Mouse (Mus musculus) spleen, adult 2 months (tissue): ENCODE measurements around the gene Gm17606.
A peak's percentile ranks its signal among the peaks of the same experiment; 100 is the strongest.

Experiments used
- CTCF ChIP-seq: fragments of 200-500 bp; IDR thresholded peaks from 2 replicates; pipeline ENCODE4 v1.5.1; 2011; ENCODE audit warnings: mild to moderate bottlenecking, inconsistent platforms; ENCODE audit not compliant: insufficient read depth, insufficient read length, insufficient replicate concordance; ENCODE audit errors: extremely low read depth
- POLR2A ChIP-seq: fragments of 200-500 bp; IDR thresholded peaks from 2 replicates; pipeline ENCODE4 v1.6.1; 2011; ENCODE audit warnings: low read depth, low read length, inconsistent platforms

DNA sequence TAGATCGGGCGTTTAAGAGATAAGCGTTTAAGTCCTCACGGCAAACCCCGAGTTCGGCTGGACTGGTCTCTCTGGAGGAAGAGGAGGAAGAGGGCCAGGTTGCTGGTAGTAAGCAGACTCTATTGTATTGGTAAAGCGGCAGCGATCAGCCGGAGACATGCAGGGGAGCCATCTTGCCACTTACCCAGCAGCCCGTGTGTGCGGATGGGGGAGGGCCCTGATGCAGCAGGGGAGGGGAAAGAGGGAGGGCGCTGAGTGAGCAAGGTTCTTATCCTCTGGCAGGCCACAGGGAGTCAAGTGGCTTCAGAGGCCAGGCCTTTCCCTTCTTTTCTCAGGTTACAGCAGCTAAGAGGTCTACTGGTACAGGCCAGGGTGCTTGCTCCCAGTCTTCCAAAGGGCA is 12.7 kb downstream of the Gm17606 start:
- TF ChIP-seq POLR2A = 0 out of 2 replicates have a peak, but pooled peaks have one; percentile 11
- TF ChIP-seq CTCF = no peak; the same call in 1 of the 2 replicates
